Mouse (Mus musculus) liver (tissue): ENCODE measurements around the gene Rasa2.
"Not testable (repeated sequence)": the region's sequence is repeated elsewhere in the genome, so short reads cannot be mapped to it uniquely, and the experiment has no call there.

Experiments
- DNase-seq: peaks from one replicate; pipeline ENCODE4 v3.0.0-alpha.2; 2020; ENCODE audit warnings: mixed read lengths

The Rasa2 gene

GRCm38 (mm10) chr9:96631389-96632072, at the start of gene Rasa2:
TSS of gene Rasa2 (minus strand) at chr9:96631617.
- peak; percentile 91 for DNase-seq

- no peak for DNase-seq
Measured at GRCm38 (mm10) chr9:96678611-96679010, 47.2 kb upstream of the Rasa2 start.

GRCm38 (mm10) chr9:96677711-96678110, 46.3 kb upstream of the Rasa2 start:
- not testable (repeated sequence) for DNase-seq

- no peak for DNase-seq
Measured at GRCm38 (mm10) chr9:96676671-96677070, 45.3 kb upstream of the Rasa2 start.

GRCm38 (mm10) chr9:96675763-96676640, 44.6 kb upstream of the Rasa2 start:
- DNase-seq: no peak

- peak; percentile 29 for DNase-seq
Measured at GRCm38 (mm10) chr9:96675071-96675762, 43.8 kb upstream of the Rasa2 start.

GRCm38 (mm10) chr9:96674301-96674700, 42.9 kb upstream of the Rasa2 start:
- no peak for DNase-seq

GRCm38 (mm10) chr9:96672466-96672865, 41.0 kb upstream of the Rasa2 start:
- DNase-seq: no peak

- no peak for DNase-seq
Measured at GRCm38 (mm10) chr9:96671249-96671648, 39.8 kb upstream of the Rasa2 start.

- DNase-seq: peak; percentile 91
Measured at GRCm38 (mm10) chr9:96669877-96670276, 38.5 kb upstream of the Rasa2 start.

GRCm38 (mm10) chr9:96668628-96669027, 37.2 kb upstream of the Rasa2 start:
- DNase-seq: peak; percentile 53

- DNase-seq: no peak
Measured at GRCm38 (mm10) chr9:96660510-96661244, 29.3 kb upstream of the Rasa2 start.

- DNase-seq: no peak
Measured at GRCm38 (mm10) chr9:96659801-96660200, 28.4 kb upstream of the Rasa2 start.

- no peak for DNase-seq
Measured at GRCm38 (mm10) chr9:96653538-96653937, 22.1 kb upstream of the Rasa2 start.

GRCm38 (mm10) chr9:96652763-96653162, 21.3 kb upstream of the Rasa2 start:
- no peak for DNase-seq

- DNase-seq: peak; percentile 11
Measured at GRCm38 (mm10) chr9:96650807-96651206, 19.4 kb upstream of the Rasa2 start.

- DNase-seq: no peak
Measured at GRCm38 (mm10) chr9:96649924-96650323, 18.5 kb upstream of the Rasa2 start.

- DNase-seq: no peak
Measured at GRCm38 (mm10) chr9:96649362-96649761, 17.9 kb upstream of the Rasa2 start.

- no peak for DNase-seq
Measured at GRCm38 (mm10) chr9:96646668-96647295, 15.4 kb upstream of the Rasa2 start.

GRCm38 (mm10) chr9:96644840-96645239, 13.4 kb upstream of the Rasa2 start:
- DNase-seq: no peak

GRCm38 (mm10) chr9:96644002-96644401, 12.6 kb upstream of the Rasa2 start:
- not testable (repeated sequence) for DNase-seq

- DNase-seq: no peak
Measured at GRCm38 (mm10) chr9:96639451-96639850, 8.0 kb upstream of the Rasa2 start.
